ENCODE assay signal across 20 mouse cellular contexts in the genomic region with DNA sequence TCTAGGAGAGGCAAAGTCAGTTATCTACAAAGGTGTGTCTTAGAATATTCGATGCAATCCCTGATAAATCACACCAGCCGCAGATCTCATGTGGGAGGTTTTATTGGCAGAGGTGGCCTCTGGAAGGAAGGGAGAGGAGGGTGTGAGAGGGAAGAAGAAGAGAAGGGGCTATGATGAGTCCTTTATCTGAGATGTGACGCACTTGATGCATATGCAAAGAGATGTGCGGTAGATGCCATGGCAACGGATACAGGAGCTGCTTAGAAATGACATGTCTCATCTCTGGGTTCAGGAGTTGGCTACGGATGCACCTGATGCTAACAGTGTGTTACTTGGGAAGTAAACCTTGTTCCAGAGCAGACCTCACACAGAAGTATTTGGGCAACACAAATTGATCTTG.
DNase-seq lines count a peak whose midpoint lies in the region; ATAC-seq and TF ChIP-seq lines count a peak whose summit lies in the region.
"Had no signal": no experiment of that assay in that cellular context is flagged by ENCODE, and none has a peak within 500 bp of the region (broad histone marks: within the 10 kb centered on the region; RNA-seq: fewer than 3 reads in every experiment).

No protein-coding gene starts in this region.

- no peak for TF ChIP-seq POLR2A in lung, adult 2 months (IDR thresholded peaks at IDR 0.05; ENCODE audit: borderline replicate concordance, extremely low read depth, low read depth, low read length)

- no peak for TF ChIP-seq CTCF in lung, adult 2 months (IDR thresholded peaks at IDR 0.05; ENCODE audit: insufficient read depth, low read length)

- H3K27ac ChIP-seq in forebrain, embryonic 16.5 days (ENCODE audit: low read length) = no peak overlapping the region
- H3K27ac ChIP-seq in forebrain, embryonic 13.5 days = no peak overlapping the region
- H3K27ac ChIP-seq: embryonic facial prominence, embryonic 10.5 days; liver, embryonic 13.5 days had no signal

- H3K4me3 ChIP-seq in forebrain, embryonic 16.5 days (replicated peaks; ENCODE audit: low read length) = no peak overlapping the region
- no peak overlapping the region for H3K4me3 ChIP-seq in forebrain, embryonic 13.5 days
- no peak overlapping the region for H3K4me3 ChIP-seq in lung, adult 2 months (replicated peaks; ENCODE audit: extremely low read depth, low read depth, low read length)
- H3K4me3 ChIP-seq: embryonic facial prominence, embryonic 10.5 days; erythroblast, embryonic 14.5 days; liver, embryonic 13.5 days; megakaryocyte, embryonic 14.5 days had no signal

- no peak overlapping the region for H3K9ac ChIP-seq in forebrain, embryonic 16.5 days (replicated peaks; ENCODE audit: low read depth, low read length)
- H3K9ac ChIP-seq in forebrain, embryonic 13.5 days = no peak overlapping the region
- H3K9ac ChIP-seq: liver, embryonic 13.5 days had no signal

- no peak overlapping the region for H3K4me2 ChIP-seq in forebrain, embryonic 16.5 days (ENCODE audit: low read length)
- no peak overlapping the region for H3K4me2 ChIP-seq in forebrain, embryonic 13.5 days
- H3K4me2 ChIP-seq: heart, embryonic 11.5 days; liver, embryonic 13.5 days had no signal

- no peaks in the 10 kb centered on the region for H3K4me1 ChIP-seq in forebrain, embryonic 16.5 days (replicated peaks; ENCODE audit: control insufficient read depth, insufficient read depth, low read length)
- H3K4me1 ChIP-seq in forebrain, embryonic 13.5 days = no peaks in the 10 kb centered on the region
- H3K4me1 ChIP-seq in lung, adult 2 months (ENCODE audit: control insufficient read depth, insufficient read depth, low read length) = no peaks in the 10 kb centered on the region
- H3K4me1 ChIP-seq: embryonic facial prominence, embryonic 10.5 days; liver, embryonic 13.5 days; megakaryocyte, embryonic 14.5 days had no signal

- intact Hi-C loops in left cerebral cortex, postnatal 14 days (cut with DNase I) = no loop called here

- peak; percentile 40 for DNase-seq in right cerebral cortex, adult 18-20 months
- DNase-seq in right cerebral cortex, postnatal 14 days = no peak
- peak; percentile 26 to 42 for DNase-seq in left cerebral cortex, postnatal 14 days (ENCODE audit: low spot score in 2 of 2)
- DNase-seq in heart, adult 18-20 months = no peak
- DNase-seq in lung, adult 2 months = no peak
- no peak for DNase-seq in urinary bladder, postnatal 36 days (ENCODE audit: low spot score in 2 of 2)
- DNase-seq: adrenal gland, postnatal 14 days; cerebellum, postnatal 10 days; gastrocnemius, postnatal 25 days; kidney, adult 2 months; kidney, postnatal 36 days; liver, embryonic 13.5 days had no signal

- 72% methylated on average over 6 of the region's 6 CpGs for WGBS in forebrain, embryonic 16.5 days
- WGBS in forebrain, embryonic 13.5 days = 92% methylated on average over 6 of the region's 6 CpGs
- WGBS in lung, adult 2 months = 91% methylated on average over 6 of the region's 6 CpGs

- H3K27me3 ChIP-seq in forebrain, embryonic 16.5 days (replicated peaks; ENCODE audit: control insufficient read depth, insufficient read depth, low read length) = no peaks in the 10 kb centered on the region
- H3K27me3 ChIP-seq in forebrain, embryonic 13.5 days = no peaks in the 10 kb centered on the region
- H3K27me3 ChIP-seq: liver, embryonic 13.5 days; megakaryocyte, embryonic 14.5 days had no signal

- H3K36me3 ChIP-seq in forebrain, embryonic 16.5 days (ENCODE audit: control insufficient read depth, insufficient read depth) = no peaks in the 10 kb centered on the region
- no peaks in the 10 kb centered on the region for H3K36me3 ChIP-seq in forebrain, embryonic 13.5 days (ENCODE audit: poor library complexity, severe bottlenecking)
- H3K36me3 ChIP-seq: embryonic facial prominence, embryonic 10.5 days; liver, embryonic 13.5 days had no signal

- no peaks in the 10 kb centered on the region for H3K9me3 ChIP-seq in forebrain, embryonic 16.5 days (ENCODE audit: control insufficient read depth, low read length)
- no peaks in the 10 kb centered on the region for H3K9me3 ChIP-seq in forebrain, embryonic 13.5 days (replicated peaks)
- H3K9me3 ChIP-seq: embryonic facial prominence, embryonic 10.5 days; liver, embryonic 13.5 days; megakaryocyte, embryonic 14.5 days had no signal

- peak; percentile 70 for ATAC-seq in forebrain, embryonic 16.5 days
- ATAC-seq in forebrain, embryonic 13.5 days = no peak
- ATAC-seq: hindbrain, embryonic 16.5 days; lung, postnatal 0 days had no signal

Comparison
In these comparisons a context has a peak if more than half of its experiments do, and no peak if none do; other contexts are left out.
1. DNase-seq: peak in right cerebral cortex, adult 18-20 months (single experiment) and left cerebral cortex, postnatal 14 days (2 of 2); none in right cerebral cortex, postnatal 14 days (single experiment), heart, adult 18-20 months (0 of 2), lung, adult 2 months (single experiment) and urinary bladder, postnatal 36 days (0 of 2).